Mouse (Mus musculus) frontal cortex, postnatal 36 days (tissue): ENCODE data around the gene Olfr632.
"Not testable (repeated sequence)": the region's sequence is repeated elsewhere in the genome, so short reads cannot be mapped to it uniquely, and the experiment has no call there.

Experiments used
- DNase-seq, 2 experiments: peaks; one replicate each; pipeline ENCODE4 v3.0.0; 2022; ENCODE audit warnings: low spot score in 2 of 2

The Olfr632 gene

DNA sequence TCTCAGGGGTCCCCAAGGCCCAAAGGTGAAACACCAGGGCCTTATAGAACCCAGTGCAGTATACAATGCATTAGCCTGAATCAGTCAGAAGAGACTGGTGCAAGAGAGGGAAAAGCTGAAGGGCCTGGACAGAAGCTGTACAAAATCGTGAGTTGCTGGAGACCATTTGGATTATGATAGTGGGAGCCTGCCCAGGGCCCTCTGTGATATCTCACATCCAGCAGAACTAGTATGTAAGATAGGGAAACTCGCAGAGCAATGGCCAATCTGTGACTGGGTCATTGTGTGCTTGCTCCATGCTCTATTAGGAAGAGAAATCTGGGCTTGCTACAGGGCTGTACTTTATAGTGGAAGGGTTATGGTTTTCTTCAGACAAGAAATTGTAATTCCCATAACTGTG lies at the start of gene Olfr632:
Gene Olfr632, plus strand, starts transcription at position 84 of the 400 bp plus-strand sequence.
- DNase-seq = no peak

DNA sequence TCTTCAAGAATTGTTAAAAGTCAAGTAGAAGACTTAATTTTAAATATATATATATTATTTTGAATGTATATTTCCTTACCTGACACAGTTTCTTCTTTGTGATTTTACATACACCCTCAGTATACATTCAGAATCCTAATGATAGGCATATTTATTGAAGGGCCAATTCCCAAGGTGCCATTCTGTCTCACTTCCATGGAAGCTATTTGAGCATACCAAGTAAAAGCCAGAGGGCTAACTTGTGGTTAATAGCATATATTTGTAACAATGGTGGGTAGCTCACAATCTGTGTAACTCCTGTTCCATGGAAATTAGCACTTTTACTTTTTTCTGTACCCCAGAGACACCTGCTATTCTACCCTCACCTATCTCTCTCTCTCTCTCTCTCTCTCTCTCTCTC lies 48.0 kb upstream of the Olfr632 start, which contains the start of gene Olfr66:
Gene Olfr66, minus strand, starts transcription at position 101 of the 400 bp plus-strand sequence.
- DNase-seq = no peak

DNA sequence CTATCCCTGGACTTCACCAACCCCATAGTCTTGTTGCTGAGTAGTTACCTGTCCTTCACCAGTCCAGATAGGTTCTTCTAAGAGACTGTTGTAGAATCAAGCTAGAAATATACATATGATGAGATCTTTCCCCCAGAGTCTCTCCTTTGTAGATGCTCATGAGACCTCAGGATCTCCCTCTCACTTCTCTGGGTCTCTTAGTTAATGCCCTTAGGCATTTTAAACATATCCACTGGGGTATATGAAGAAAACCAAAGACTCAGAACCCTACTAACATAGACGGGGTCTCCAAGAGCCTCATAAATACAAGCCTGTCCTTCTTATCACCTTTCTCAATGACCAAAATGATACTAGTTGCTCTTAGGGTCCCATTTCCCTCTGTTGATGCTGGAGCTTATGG lies 39.8 kb upstream of the Olfr632 start, which contains the start of gene Olfr64:
Gene Olfr64, minus strand, starts transcription at position 101 of the 400 bp plus-strand sequence.
- no peak for DNase-seq

DNA sequence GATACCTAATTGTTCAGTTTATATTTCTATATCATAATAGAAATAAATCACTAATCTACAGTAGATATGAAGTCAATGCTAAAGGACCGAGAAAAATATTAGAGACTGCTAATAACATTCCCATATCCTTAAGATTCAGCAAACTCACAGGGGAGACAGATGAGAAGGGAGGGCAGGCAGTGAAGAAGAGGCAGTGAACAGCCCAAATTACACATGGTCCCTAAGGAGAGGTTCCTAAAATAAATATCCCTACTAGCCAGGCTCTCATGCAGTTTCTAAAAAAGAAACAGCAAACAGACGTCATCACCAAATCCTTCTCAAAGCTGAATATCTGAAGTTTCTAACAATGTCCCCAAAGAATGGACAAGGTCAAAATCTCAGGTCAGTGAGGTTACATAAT lies 31.0 kb upstream of the Olfr632 start, which contains the start of gene Olfr65:
Gene Olfr65, plus strand, starts transcription at position 301 of the 400 bp plus-strand sequence.
- DNase-seq = no peak

DNA sequence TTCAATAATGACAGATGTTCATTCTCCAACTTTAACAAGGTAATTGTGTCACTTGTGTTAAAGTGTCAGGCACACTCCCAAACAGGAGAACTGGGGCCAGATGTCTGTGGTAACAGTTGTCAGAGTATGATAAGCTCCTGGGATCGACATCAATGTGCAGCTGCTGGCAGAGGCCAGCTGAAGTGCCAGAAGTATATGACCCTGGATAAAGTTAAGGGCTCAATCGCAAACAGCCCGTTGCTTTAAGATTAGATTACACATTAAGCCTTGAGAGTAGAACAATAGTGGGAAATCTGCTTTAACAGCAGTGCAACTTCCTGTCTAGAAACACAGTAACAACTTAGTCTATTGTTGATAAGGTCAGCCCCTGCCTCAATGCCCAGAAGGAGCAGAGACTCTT lies 24.1 kb upstream of the Olfr632 start:
- DNase-seq = no peak

DNA sequence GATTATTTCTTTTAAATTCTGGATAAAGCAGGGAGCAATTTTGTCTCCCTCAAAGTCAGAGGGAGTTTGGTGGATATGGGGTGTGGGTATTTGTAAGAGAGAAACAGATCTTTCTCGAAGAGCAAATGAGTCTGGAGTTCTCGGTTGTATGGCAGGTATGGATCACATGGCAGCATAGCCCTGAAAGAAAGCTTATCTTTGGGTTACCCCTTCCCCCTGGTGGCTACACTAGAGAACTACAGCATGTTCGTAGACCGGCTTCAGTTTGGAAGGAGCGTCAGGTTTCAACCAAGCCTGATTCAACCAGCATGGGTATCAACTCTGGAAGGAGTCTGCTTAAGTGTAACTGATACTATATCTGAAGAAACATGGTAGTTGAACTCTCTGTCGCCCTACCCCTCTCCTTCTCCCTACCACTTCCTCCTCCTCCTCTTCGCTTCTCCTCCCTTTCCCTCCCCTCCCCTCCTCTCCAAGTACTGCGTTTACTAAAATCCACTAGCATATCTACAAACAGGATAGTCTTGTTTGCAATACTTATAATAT lies 21.1 kb upstream of the Olfr632 start:
- DNase-seq = no peak

DNA sequence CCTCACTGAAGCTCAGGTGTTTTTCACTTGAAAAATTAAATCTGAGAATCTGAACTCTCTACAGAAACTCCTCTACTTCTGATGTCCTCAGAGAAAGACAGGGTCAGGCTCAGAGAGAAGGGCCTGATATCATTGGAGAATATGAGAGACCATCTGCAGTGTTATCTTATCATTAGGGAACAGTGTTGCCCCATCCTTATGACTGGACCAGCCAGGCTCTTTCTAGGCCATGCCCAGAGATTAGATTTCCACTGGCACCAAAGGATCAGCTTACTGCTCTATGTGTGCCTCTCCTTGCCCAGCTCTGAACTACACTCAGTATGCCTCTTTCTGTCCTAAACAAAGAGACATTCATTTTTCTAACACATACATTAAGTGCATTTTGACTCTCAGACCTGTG lies 18.8 kb upstream of the Olfr632 start:
- no peak for DNase-seq

- no peak for DNase-seq
These were observed 5.6 kb upstream of the Olfr632 start, which contains the start of gene Olfr631 for GRCm38 (mm10) chr7:103928525-103928924. Gene Olfr631, plus strand, starts transcription at chr7:103928825.

DNA sequence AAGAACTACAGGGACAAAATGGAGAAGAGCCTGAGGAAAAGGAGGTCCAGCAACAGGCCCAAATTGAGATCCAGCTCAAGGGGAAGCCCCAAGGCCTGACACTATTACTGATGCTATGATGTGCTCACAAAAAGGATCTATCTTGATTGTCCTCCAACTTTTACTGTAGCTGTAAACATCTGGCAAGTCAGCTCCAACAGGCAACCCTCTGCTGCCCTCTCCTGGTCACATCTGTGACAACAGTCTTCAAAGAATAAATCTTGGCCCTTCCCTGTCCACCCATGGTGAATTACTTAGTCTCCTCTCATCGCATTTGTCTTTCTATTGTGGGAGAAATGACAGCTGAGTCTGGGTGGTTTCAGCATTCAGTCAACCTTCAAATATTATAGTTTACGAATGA lies 8.6 kb downstream of the Olfr632 start:
- DNase-seq = peak; percentile 1 to 11

DNA sequence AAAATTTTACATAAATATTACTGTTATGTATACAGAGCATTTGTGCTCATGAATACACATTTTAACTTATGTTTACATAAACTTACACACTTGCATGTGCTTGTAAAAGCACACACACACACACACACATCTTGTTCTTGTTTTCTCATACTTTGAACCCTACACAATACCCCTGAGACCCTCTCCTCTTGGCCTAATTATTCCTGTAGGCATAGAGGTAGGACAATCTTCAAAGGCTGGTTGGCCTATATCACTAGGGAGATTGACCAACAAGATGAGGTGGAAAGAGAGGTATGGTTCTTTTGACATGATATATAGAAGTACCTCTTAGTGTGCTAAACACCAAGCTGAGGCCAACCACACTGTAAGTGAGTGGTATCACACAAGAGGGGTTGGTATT lies 10.0 kb downstream of the Olfr632 start, which contains the start of gene Olfr633:
Gene Olfr633, plus strand, starts transcription at position 301 of the 400 bp plus-strand sequence.
- DNase-seq = no peak

DNA sequence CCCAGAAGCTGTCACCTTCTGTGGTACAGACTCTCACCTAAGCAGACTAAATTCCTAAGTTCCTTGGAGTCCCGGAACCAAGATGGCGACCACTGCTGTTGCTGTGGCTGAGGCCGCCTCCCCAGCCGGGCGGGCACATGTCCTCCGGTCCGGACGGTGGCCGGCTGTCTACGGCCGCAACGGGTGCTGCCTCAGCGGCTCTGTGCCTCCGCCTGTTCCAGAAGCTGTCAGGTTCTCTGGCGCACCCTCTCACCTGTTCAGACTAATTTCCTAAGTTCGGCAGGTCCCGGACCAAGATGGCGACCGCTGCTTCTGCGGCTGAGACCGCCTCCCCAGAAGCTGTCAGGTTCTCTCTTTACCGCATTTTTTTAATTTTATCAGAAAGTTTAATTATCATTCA lies 32.7 kb downstream of the Olfr632 start:
- DNase-seq = not testable (repeated sequence)

DNA sequence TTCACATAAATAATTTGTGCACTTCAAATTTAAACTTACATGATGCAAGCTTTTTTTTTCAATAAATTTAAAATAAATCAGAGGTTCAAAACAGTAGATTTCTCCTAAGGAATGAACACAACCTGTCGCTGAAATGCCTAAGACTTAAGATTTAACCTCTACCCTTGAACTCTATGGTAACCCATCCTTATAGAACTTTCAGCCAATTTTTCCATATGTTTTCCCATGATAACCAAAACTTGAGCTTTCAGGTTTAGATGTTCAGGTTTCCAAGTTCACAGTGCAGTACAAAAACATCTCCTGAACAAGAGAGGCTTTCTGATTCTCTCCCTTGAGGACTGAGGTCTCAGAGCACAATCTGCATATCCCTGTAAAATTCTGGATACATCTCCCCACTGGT lies 36.7 kb downstream of the Olfr632 start, which contains the start of gene Olfr635:
Gene Olfr635, plus strand, starts transcription at position 301 of the 400 bp plus-strand sequence.
- DNase-seq = no peak

GRCm38 (mm10) chr7:103971782-103972181 lies 37.6 kb downstream of the Olfr632 start:
- no peak for DNase-seq
